ENCODE assay signal across 9 mouse cellular contexts in genomic region chr9:122729500-122729899, GRCm38 (mm10). TPM values are rescaled to one million over a fixed set of nuclear protein-coding genes. Genes with fewer than 3 reads are reported as not detected.
DNase-seq lines count a peak whose midpoint lies in the region; ATAC-seq and TF ChIP-seq lines count a peak whose summit lies in the region.
"Had no signal": no experiment of that assay in that cellular context is flagged by ENCODE, and none has a peak within 500 bp of the region (broad histone marks: within the 10 kb centered on the region; RNA-seq: fewer than 3 reads in every experiment).

No protein-coding gene starts in this region.

- H3K9ac ChIP-seq in liver, embryonic 14.5 days (replicated peaks) = no peak overlapping the region
- H3K9ac ChIP-seq in midbrain, embryonic 12.5 days (replicated peaks) = no peak overlapping the region
- H3K9ac ChIP-seq: embryonic facial prominence, embryonic 13.5 days had no signal

- H3K9me3 ChIP-seq in liver, embryonic 14.5 days (ENCODE audit: control insufficient read depth, low read length) = no peaks in the 10 kb centered on the region
- H3K9me3 ChIP-seq in hindbrain, embryonic 10.5 days = no peaks in the 10 kb centered on the region
- no peaks in the 10 kb centered on the region for H3K9me3 ChIP-seq in midbrain, embryonic 12.5 days
- H3K9me3 ChIP-seq: embryonic facial prominence, embryonic 13.5 days had no signal

- ATAC-seq in liver, embryonic 14.5 days (ENCODE audit: insufficient read depth) = no peak
- ATAC-seq in midbrain, embryonic 12.5 days (ENCODE audit: low FRiP score, low read depth) = peak; percentile 41; the same call in 1 of the 2 replicates

- peak in 2 of 3 experiments; percentile 3 to 17 for DNase-seq in liver, embryonic 14.5 days (ENCODE audit: low read depth in 3 of 3, low spot score in 3 of 3)
- DNase-seq in liver (no peak), adipocyte (ENCODE audit: low spot score) (peak; percentile 79)
- DNase-seq in embryo, embryonic 11 days = peak; percentile 74
- peak; percentile 49 for DNase-seq in hindbrain, embryonic 10.5 days (ENCODE audit: low spot score)
- peak; percentile 63 to 70 for DNase-seq in layer of hippocampus, postnatal 10 days (ENCODE audit: low spot score in 2 of 2)
- DNase-seq in testis, postnatal 10 days (ENCODE audit: low spot score) = peak; percentile 55

- H3K27ac ChIP-seq in liver, embryonic 14.5 days = no peak overlapping the region
- no peak overlapping the region for H3K27ac ChIP-seq in hindbrain, embryonic 10.5 days
- H3K27ac ChIP-seq in midbrain, embryonic 12.5 days (replicated peaks) = no peak overlapping the region
- H3K27ac ChIP-seq: embryonic facial prominence, embryonic 13.5 days had no signal

- no peaks in the 10 kb centered on the region for H3K36me3 ChIP-seq in liver, embryonic 14.5 days (replicated peaks; ENCODE audit: control insufficient read depth, insufficient read depth, low read depth)
- no peaks in the 10 kb centered on the region for H3K36me3 ChIP-seq in hindbrain, embryonic 10.5 days
- no peaks in the 10 kb centered on the region for H3K36me3 ChIP-seq in midbrain, embryonic 12.5 days
- H3K36me3 ChIP-seq: embryonic facial prominence, embryonic 13.5 days had no signal

- no peak for TF ChIP-seq EP300 in liver, embryonic 14.5 days (IDR thresholded peaks at IDR 0.05; ENCODE audit: low read depth)

- TF ChIP-seq CTCF in liver, embryonic 14.5 days (IDR thresholded peaks at IDR 0.05; ENCODE audit: low read depth) = peak; percentile 80

- no peak overlapping the region for H3K4me3 ChIP-seq in liver, embryonic 14.5 days (ENCODE audit: insufficient read depth in 1 of 2, low read depth in 2 of 2, low read length in 2 of 2)
- no peak overlapping the region for H3K4me3 ChIP-seq in hindbrain, embryonic 10.5 days
- no peak overlapping the region for H3K4me3 ChIP-seq in midbrain, embryonic 12.5 days
- H3K4me3 ChIP-seq: embryonic facial prominence, embryonic 13.5 days had no signal

- H3K4me2 ChIP-seq in liver, embryonic 14.5 days (ENCODE audit: low read depth) = no peak overlapping the region
- no peak overlapping the region for H3K4me2 ChIP-seq in midbrain, embryonic 12.5 days (replicated peaks)
- H3K4me2 ChIP-seq: embryonic facial prominence, embryonic 13.5 days had no signal

- WGBS in liver, embryonic 14.5 days (ENCODE audit: insufficient replicate concordance) = 18% methylated on average over 10 of the region's 10 CpGs
- 23% methylated on average over 10 of the region's 10 CpGs for WGBS in hindbrain, embryonic 10.5 days
- 20% methylated on average over 10 of the region's 10 CpGs for WGBS in midbrain, embryonic 12.5 days

- peaks cover 2% of the 10 kb centered on the region; the same call in 1 of the 2 replicates for H3K27me3 ChIP-seq in liver, embryonic 14.5 days (ENCODE audit: control insufficient read depth, insufficient read depth, low read length)
- peaks cover 34% of the 10 kb centered on the region for H3K27me3 ChIP-seq in hindbrain, embryonic 10.5 days (ENCODE audit: insufficient read depth, poor library complexity, severe bottlenecking)
- H3K27me3 ChIP-seq in midbrain, embryonic 12.5 days = peaks cover 35% of the 10 kb centered on the region

- H3K4me1 ChIP-seq in liver, embryonic 14.5 days (replicated peaks; ENCODE audit: control insufficient read depth in 2 of 2, insufficient read depth in 2 of 2, low read length in 1 of 2) = no peaks in the 10 kb centered on the region
- no peaks in the 10 kb centered on the region for H3K4me1 ChIP-seq in hindbrain, embryonic 10.5 days (replicated peaks)
- 0 out of 2 replicates have a peak, but pooled peaks cover 3% of the 10 kb centered on the region for H3K4me1 ChIP-seq in midbrain, embryonic 12.5 days
- H3K4me1 ChIP-seq: embryonic facial prominence, embryonic 13.5 days had no signal

RNA-seq across cellular contexts. Expression of gene Topaz1, which starts 17.6 kb away (rescaled TPM):
- polyA plus RNA-seq in liver, embryonic 14.5 days (2012; rRNA removed) = not detected in 2 replicates
- polyA plus RNA-seq in liver, embryonic 14.5 days (2014; fragmentation: Nextera tagmentation; extraction: Ambion mirVana) = not detected in 2 replicates
- polyA plus RNA-seq in hindbrain, embryonic 10.5 days (2016; fragmentation: Nextera tagmentation; extraction: Ambion mirVana) = not detected in 2 replicates
- not detected for total RNA-seq in layer of hippocampus, postnatal 10 days (2021)
- not detected in 2 replicates for polyA plus RNA-seq in midbrain, embryonic 12.5 days (2016; fragmentation: Nextera tagmentation; extraction: Ambion mirVana)
